Mouse (Mus musculus) C2C12 (cell line): ENCODE measurements at regions not wholly inside any gene's neighbourhood (a gene's known extent, or its start where the extent isn't known, plus 50 kb on each side); places are given as distances from the start of the nearest gene placed in this dataset.

ENCODE experiments used
- MAX ChIP-seq: IDR thresholded peaks from one replicate; pipeline ENCODE4 v1.6.1; 2011; ENCODE audit warnings: mild to moderate bottlenecking, control low read depth
- USF1 ChIP-seq: IDR thresholded peaks from one replicate; pipeline ENCODE4 v1.6.1; 2011; ENCODE audit warnings: low read depth, mild to moderate bottlenecking, control low read depth, moderate library complexity

DNA sequence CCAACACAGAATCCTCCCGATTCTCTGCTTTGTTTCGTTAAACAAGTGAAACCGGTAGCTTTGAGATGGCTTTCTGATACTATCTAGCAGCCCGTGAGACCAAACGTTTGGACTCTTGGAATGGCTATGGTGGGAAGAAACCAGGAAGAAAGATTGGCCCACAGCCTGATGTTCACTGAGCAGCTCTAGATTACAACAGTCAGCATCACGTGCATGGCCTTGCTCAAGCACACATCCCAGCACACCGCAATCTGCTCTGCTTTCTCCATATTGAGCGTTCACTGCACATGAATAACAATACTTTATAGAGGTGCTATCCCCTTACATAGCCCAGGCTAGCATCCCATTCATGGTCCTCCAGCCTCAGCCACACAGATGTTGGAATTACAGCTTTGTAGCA lies 80.5 kb upstream of the Pabpc6 start:
- TF ChIP-seq MAX (no peak), USF1 (no peak)
